Mouse (Mus musculus): ENCODE measurements around the gene Slc13a1. TPM values are rescaled to one million over a fixed set of nuclear protein-coding genes. Genes with fewer than 3 reads are reported as not detected.

Gene Slc13a1
- polyA plus RNA-seq, 1 experiment from 2014 or later, result 0.16 TPM

- Histone ChIP-seq H3K27me3 (ENCODE audit: control insufficient read depth, insufficient read depth, low read length) (no peaks in the 10 kb centered on the region), H3K4me1 (replicated peaks; ENCODE audit: control insufficient read depth, insufficient read depth, low read length) (no peaks in the 10 kb centered on the region), H3K27ac (no peak overlapping the region), H3K4me2 (replicated peaks) (no peak overlapping the region), H3K9ac (no peak overlapping the region), H3K4me3 (replicated peaks; ENCODE audit: low read length) (no peak overlapping the region), H3K36me3 (replicated peaks; ENCODE audit: control insufficient read depth, insufficient read depth) (no peaks in the 10 kb centered on the region), H3K9me3 (ENCODE audit: control insufficient read depth, low read length) (no peaks in the 10 kb centered on the region)
- 32% methylated on average over 7 of the region's 7 CpGs for WGBS
- DNase-seq (ENCODE audit: low spot score) (peak; percentile 45), ATAC-seq (ENCODE audit: low FRiP score) (no peak; the same call in 1 of the 2 replicates)
Measured at GRCm38 (mm10) chr6:24047014-24047770, 120.7 kb downstream of the Slc13a1 start.

DNA sequence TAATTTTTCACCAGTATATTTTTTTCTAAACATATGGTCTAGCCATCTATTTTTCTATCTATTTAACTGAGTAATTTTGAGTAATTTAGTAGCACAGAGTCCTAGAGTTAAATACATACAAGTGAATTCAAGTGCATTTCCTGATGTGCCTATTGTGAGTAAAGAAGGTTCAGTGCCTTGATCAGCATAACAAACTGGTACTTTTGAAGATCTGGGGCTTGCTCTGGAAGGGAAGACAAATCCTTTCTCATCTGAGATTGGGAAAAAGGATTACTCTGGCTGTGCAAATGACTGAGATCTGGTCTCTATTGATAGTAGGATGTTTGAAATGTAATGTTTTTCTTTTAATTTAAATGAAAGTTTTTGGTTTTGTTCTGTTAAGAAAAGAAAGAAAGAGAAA, 124.4 kb downstream of the Slc13a1 start:
- ATAC-seq (ENCODE audit: low FRiP score) (no peak), DNase-seq (ENCODE audit: low spot score) (no peak)

More for the DNA sequence above, 124.4 kb downstream of the Slc13a1 start:
- H3K27me3 ChIP-seq (ENCODE audit: control insufficient read depth, insufficient read depth, low read length), result no peaks in the 10 kb centered on the region
- H3K4me1 ChIP-seq (replicated peaks; ENCODE audit: control insufficient read depth, insufficient read depth, low read length), result no peaks in the 10 kb centered on the region
- no peak overlapping the region for H3K27ac ChIP-seq
- no peak overlapping the region for H3K4me2 ChIP-seq (replicated peaks)
- H3K9me3 ChIP-seq (ENCODE audit: control insufficient read depth, low read length), result no peaks in the 10 kb centered on the region
- no peak overlapping the region for H3K9ac ChIP-seq
- no peak overlapping the region for H3K4me3 ChIP-seq (replicated peaks; ENCODE audit: low read length)
- no peaks in the 10 kb centered on the region for H3K36me3 ChIP-seq (replicated peaks; ENCODE audit: control insufficient read depth, insufficient read depth)

Small RNA genes lying within 50 kb of the gene (microRNA-seq; reads per million reads assigned to microRNA genes)
- gene Gm26386, result not detected

Other genes starting within 250 kb of the Slc13a1 start
- gene Tas2r118, start 198.0 kb downstream of the Slc13a1 start, polyA plus RNA-seq (2014; fragmentation: Nextera tagmentation; extraction: Ambion mirVana), result not detected in 2 replicates